Mouse (Mus musculus): ENCODE results near the gene Pcsk5. TPM values are rescaled to one million over a fixed set of nuclear protein-coding genes. Genes with fewer than 3 reads are reported as not detected.
A peak's percentile ranks its signal among the peaks of the same experiment; 100 is the strongest.

Pcsk5 gene
- polyA plus RNA-seq, 1 experiment from 2014 or later: 33.0 TPM

GRCm38 (mm10) chr19:17836566-17837470 is 614 bp downstream of the Pcsk5 start:
- Histone ChIP-seq H3K9me3 (no peaks in the 10 kb centered on the region), H3K27me3 (no peaks in the 10 kb centered on the region), H3K4me3 (peak overlapping the region; percentile 69), H3K9ac (peak overlapping the region; percentile 87), H3K4me1 (peaks cover 15% of the 10 kb centered on the region; the same call in 1 of the 2 replicates), H3K4me2 (replicated peaks) (peak overlapping the region; percentile 88), H3K27ac (peak overlapping the region; percentile 94), H3K36me3 (no peaks in the 10 kb centered on the region)
- peak; percentile 84 for ATAC-seq (ENCODE audit: insufficient number of reproducible peaks, insufficient read depth, low FRiP score, low TSS enrichment)
- under 1% methylated on average over 69 of the region's 72 CpGs for WGBS

GRCm38 (mm10) chr19:17835681-17836565 is 1.5 kb downstream of the Pcsk5 start:
- Histone ChIP-seq H3K4me3 (peak overlapping the region; percentile 69), H3K36me3 (no peaks in the 10 kb centered on the region), H3K4me2 (replicated peaks) (peak overlapping the region; percentile 88), H3K27me3 (no peaks in the 10 kb centered on the region), H3K9ac (peak overlapping the region; percentile 87), H3K4me1 (peaks cover 15% of the 10 kb centered on the region; the same call in 1 of the 2 replicates), H3K27ac (0 out of 2 replicates have a peak overlapping the region, but pooled peaks have one; percentile 94), H3K9me3 (no peaks in the 10 kb centered on the region)
- WGBS: under 1% methylated on average over 28 of the region's 28 CpGs
- no peak; the same call in 1 of the 2 replicates for ATAC-seq (ENCODE audit: insufficient number of reproducible peaks, insufficient read depth, low FRiP score, low TSS enrichment)

GRCm38 (mm10) chr19:17834894-17835293 is 2.5 kb downstream of the Pcsk5 start:
- Histone ChIP-seq H3K27ac (no peak overlapping the region), H3K4me2 (replicated peaks) (peak overlapping the region; percentile 88), H3K9ac (no peak overlapping the region), H3K4me1 (peaks cover 15% of the 10 kb centered on the region; the same call in 1 of the 2 replicates), H3K9me3 (no peaks in the 10 kb centered on the region), H3K36me3 (no peaks in the 10 kb centered on the region), H3K27me3 (no peaks in the 10 kb centered on the region), H3K4me3 (peak overlapping the region; percentile 69; the same call in 1 of the 2 replicates)
- ATAC-seq (ENCODE audit: insufficient number of reproducible peaks, insufficient read depth, low FRiP score, low TSS enrichment): no peak

- Histone ChIP-seq H3K27ac (no peak overlapping the region), H3K9me3 (no peaks in the 10 kb centered on the region), H3K27me3 (no peaks in the 10 kb centered on the region), H3K9ac (no peak overlapping the region), H3K36me3 (no peaks in the 10 kb centered on the region), H3K4me3 (no peak overlapping the region), H3K4me1 (peaks cover 15% of the 10 kb centered on the region; the same call in 1 of the 2 replicates), H3K4me2 (replicated peaks) (no peak overlapping the region)
- no peak for ATAC-seq (ENCODE audit: insufficient number of reproducible peaks, insufficient read depth, low FRiP score, low TSS enrichment)
- WGBS: 90% methylated on average over 2 of the region's 2 CpGs
Observed at GRCm38 (mm10) chr19:17831376-17831775, 6.1 kb downstream of the Pcsk5 start.

- no peaks in the 10 kb centered on the region for H3K4me1 ChIP-seq
- 83% methylated on average over 8 of the region's 8 CpGs for WGBS
- no peak overlapping the region for H3K9ac ChIP-seq
- H3K27ac ChIP-seq: no peak overlapping the region
- no peaks in the 10 kb centered on the region for H3K27me3 ChIP-seq
- H3K4me2 ChIP-seq (replicated peaks): no peak overlapping the region
- H3K4me3 ChIP-seq: no peak overlapping the region
- no peaks in the 10 kb centered on the region for H3K36me3 ChIP-seq
- H3K9me3 ChIP-seq: no peaks in the 10 kb centered on the region
- no peak for ATAC-seq (ENCODE audit: insufficient number of reproducible peaks, insufficient read depth, low FRiP score, low TSS enrichment)
Observed at GRCm38 (mm10) chr19:17828414-17828813, 9.0 kb downstream of the Pcsk5 start.

GRCm38 (mm10) chr19:17826694-17827093 is 10.7 kb downstream of the Pcsk5 start:
- Histone ChIP-seq H3K9me3 (no peaks in the 10 kb centered on the region), H3K4me3 (no peak overlapping the region), H3K9ac (no peak overlapping the region), H3K27ac (no peak overlapping the region), H3K4me1 (no peaks in the 10 kb centered on the region), H3K36me3 (no peaks in the 10 kb centered on the region), H3K27me3 (no peaks in the 10 kb centered on the region), H3K4me2 (replicated peaks) (no peak overlapping the region)
- 70% methylated on average over 3 of the region's 3 CpGs for WGBS
- ATAC-seq (ENCODE audit: insufficient number of reproducible peaks, insufficient read depth, low FRiP score, low TSS enrichment): no peak

GRCm38 (mm10) chr19:17820046-17820445 is 17.4 kb downstream of the Pcsk5 start:
- Histone ChIP-seq H3K27ac (no peak overlapping the region), H3K9me3 (no peaks in the 10 kb centered on the region), H3K27me3 (no peaks in the 10 kb centered on the region), H3K4me3 (no peak overlapping the region), H3K4me2 (replicated peaks) (no peak overlapping the region), H3K36me3 (no peaks in the 10 kb centered on the region), H3K4me1 (no peaks in the 10 kb centered on the region), H3K9ac (no peak overlapping the region)
- ATAC-seq (ENCODE audit: insufficient number of reproducible peaks, insufficient read depth, low FRiP score, low TSS enrichment): no peak
- WGBS: 95% methylated on average over 2 of the region's 2 CpGs

- H3K4me1 ChIP-seq: no peaks in the 10 kb centered on the region
- no peak overlapping the region for H3K4me2 ChIP-seq (replicated peaks)
- H3K27me3 ChIP-seq: no peaks in the 10 kb centered on the region
- H3K9ac ChIP-seq: no peak overlapping the region
- ATAC-seq (ENCODE audit: insufficient number of reproducible peaks, insufficient read depth, low FRiP score, low TSS enrichment): no peak
- H3K9me3 ChIP-seq: no peaks in the 10 kb centered on the region
- no peak overlapping the region for H3K4me3 ChIP-seq
- H3K27ac ChIP-seq: no peak overlapping the region
- no peaks in the 10 kb centered on the region for H3K36me3 ChIP-seq
- WGBS: 75% methylated on average over 5 of the region's 5 CpGs
Observed at GRCm38 (mm10) chr19:17819081-17819480, 18.4 kb downstream of the Pcsk5 start.

- Histone ChIP-seq H3K4me3 (no peak overlapping the region), H3K4me1 (no peaks in the 10 kb centered on the region), H3K4me2 (replicated peaks) (no peak overlapping the region), H3K9me3 (no peaks in the 10 kb centered on the region), H3K9ac (no peak overlapping the region), H3K27me3 (no peaks in the 10 kb centered on the region), H3K36me3 (no peaks in the 10 kb centered on the region), H3K27ac (no peak overlapping the region)
- WGBS: 85% methylated on average over 3 of the region's 3 CpGs
- no peak for ATAC-seq (ENCODE audit: insufficient number of reproducible peaks, insufficient read depth, low FRiP score, low TSS enrichment)
Observed at GRCm38 (mm10) chr19:17815062-17815461, 22.4 kb downstream of the Pcsk5 start.

- 80% methylated on average over 5 of the region's 5 CpGs for WGBS
Observed at GRCm38 (mm10) chr19:17813449-17813990, 23.9 kb downstream of the Pcsk5 start.

GRCm38 (mm10) chr19:17812661-17813060 is 24.8 kb downstream of the Pcsk5 start:
- no peaks in the 10 kb centered on the region for H3K9me3 ChIP-seq
- H3K36me3 ChIP-seq: no peaks in the 10 kb centered on the region
- no peak for ATAC-seq (ENCODE audit: insufficient number of reproducible peaks, insufficient read depth, low FRiP score, low TSS enrichment)
- 66% methylated on average over 7 of the region's 7 CpGs for WGBS
- H3K27ac ChIP-seq: no peak overlapping the region
- no peak overlapping the region for H3K4me3 ChIP-seq
- H3K4me1 ChIP-seq: no peaks in the 10 kb centered on the region
- H3K4me2 ChIP-seq (replicated peaks): no peak overlapping the region
- H3K9ac ChIP-seq: no peak overlapping the region
- H3K27me3 ChIP-seq: no peaks in the 10 kb centered on the region

More at GRCm38 (mm10) chr19:17813449-17813990, 23.9 kb downstream of the Pcsk5 start:
- no peaks in the 10 kb centered on the region for H3K36me3 ChIP-seq
- ATAC-seq (ENCODE audit: insufficient number of reproducible peaks, insufficient read depth, low FRiP score, low TSS enrichment): no peak
- H3K27me3 ChIP-seq: no peaks in the 10 kb centered on the region
- H3K4me3 ChIP-seq: no peak overlapping the region
- no peaks in the 10 kb centered on the region for H3K9me3 ChIP-seq
- H3K27ac ChIP-seq: no peak overlapping the region
- no peaks in the 10 kb centered on the region for H3K4me1 ChIP-seq
- H3K4me2 ChIP-seq (replicated peaks): no peak overlapping the region
- H3K9ac ChIP-seq: no peak overlapping the region
